Mouse (Mus musculus) lung, postnatal 36 days (tissue): ENCODE results near the gene Gtf3c6.

Experiments used
- DNase-seq: peaks from one replicate; pipeline ENCODE4 v3.0.0; 2022; ENCODE audit warnings: mixed read lengths

The Gtf3c6 gene

GRCm38 (mm10) chr10:40257414-40258255, at the start of gene Gtf3c6:
TSS of gene Gtf3c6 (minus strand) at chr10:40258108.
- DNase-seq = peak; percentile 96

DNA sequence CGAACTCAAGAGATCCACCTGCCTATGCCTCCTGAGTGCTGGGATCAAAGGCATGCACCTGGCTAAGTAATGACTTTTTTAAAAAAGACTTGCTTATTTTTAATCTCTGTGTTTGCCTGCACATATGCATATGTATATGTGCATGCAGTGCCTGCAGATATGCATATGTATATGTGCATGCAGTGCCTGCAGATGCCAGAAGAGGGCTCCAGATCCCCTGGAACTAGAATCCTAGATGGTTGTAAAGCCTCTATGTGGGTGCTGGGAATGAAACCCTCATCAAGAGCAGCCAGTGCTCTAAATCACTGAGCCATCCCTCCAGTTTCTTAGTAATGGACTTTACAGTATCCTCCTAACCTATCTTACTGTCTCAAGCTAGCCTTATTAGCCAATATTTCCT, 48.1 kb upstream of the Gtf3c6 start:
- DNase-seq = no peak

DNA sequence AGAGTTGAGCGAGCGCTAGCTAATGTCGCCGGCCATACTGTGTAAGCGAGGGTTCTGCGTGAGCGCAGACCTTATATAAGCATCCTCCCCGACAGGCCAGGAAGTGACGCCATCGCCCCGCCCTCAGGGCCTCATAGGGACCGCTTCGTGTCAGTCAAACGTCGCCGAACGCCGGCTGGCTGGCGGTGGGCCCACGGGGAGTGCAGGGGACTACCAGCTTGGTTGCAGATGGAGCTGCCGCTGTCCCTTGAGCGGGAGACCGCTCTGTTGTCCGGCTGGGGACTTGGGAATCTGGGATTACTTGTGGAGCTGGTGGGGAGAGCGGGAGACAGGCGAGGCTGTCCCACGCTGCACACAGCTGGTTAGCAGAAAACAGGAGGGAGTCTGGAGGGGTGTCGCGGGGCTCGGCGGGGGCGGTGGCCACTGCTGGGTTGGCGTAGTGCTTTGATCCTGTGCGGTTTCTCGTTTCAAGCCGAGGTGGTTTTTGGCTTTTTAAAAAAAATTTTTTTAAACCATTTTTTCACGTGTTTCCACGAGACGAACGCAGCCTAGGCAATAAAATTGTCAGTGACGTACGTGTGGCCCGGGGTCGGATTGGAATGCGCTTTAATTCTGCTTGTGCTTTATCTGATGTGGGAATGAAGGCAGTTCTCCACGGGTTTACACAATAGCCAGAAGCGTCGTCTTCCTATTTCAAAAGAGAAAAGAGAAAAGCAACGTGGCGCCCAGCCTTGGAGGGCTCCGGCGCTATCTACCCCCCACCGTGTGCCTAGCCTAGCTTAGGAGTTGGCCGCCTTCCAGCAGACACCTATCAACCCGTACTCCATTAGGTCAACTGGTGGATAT, 44.5 kb upstream of the Gtf3c6 start, which contains the start of gene Amd1:
TSS of gene Amd1 (minus strand) at position 47 of the 846 bp plus-strand sequence.
- peak; percentile 100 for DNase-seq

DNA sequence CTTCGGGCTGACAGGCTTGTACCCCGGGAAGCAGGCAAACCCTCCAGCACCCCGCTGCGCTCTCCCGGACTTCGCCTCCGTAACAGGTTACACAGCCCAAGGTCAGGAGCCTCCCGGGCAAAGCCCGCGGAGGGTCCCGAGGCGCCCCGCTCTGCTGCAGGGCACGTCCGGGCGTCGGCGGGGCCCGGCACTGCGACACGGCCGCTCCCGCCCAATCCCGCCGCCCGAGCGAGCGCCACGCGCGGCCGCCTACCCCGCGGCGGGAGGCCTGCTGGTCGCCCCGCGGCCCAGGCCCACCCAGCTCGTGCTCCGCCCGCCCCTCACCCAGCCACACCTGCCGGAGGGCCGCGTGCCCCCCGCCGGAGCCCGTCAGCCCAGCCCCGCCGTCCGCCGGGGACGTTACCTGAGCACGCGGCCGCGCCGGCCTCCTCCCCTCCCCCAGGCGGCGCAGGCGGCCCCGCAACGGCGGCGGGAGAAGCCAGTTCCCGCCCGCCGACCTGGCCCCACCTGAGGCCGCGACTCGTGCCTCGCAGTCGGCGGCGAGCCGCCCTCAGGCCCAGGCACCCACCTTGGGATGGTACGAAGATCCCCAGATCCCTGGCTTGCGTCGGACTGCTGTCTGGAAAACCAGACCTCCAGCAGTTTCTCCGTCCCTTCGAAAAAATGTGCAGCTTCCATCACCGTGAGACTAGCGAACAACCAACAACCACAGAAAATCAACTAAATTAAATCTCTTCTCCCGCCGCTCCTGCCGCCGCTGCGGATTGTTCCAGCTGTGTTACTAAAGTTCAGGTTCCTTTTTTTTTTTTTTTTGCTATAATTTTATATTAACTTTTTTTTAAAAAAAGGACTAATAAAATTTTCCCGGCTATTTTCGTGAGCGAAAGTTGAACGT, 43.5 kb upstream of the Gtf3c6 start:
- DNase-seq = peak; percentile 17

GRCm38 (mm10) chr10:40300648-40301171, 42.8 kb upstream of the Gtf3c6 start:
- peak; percentile 90 for DNase-seq

DNA sequence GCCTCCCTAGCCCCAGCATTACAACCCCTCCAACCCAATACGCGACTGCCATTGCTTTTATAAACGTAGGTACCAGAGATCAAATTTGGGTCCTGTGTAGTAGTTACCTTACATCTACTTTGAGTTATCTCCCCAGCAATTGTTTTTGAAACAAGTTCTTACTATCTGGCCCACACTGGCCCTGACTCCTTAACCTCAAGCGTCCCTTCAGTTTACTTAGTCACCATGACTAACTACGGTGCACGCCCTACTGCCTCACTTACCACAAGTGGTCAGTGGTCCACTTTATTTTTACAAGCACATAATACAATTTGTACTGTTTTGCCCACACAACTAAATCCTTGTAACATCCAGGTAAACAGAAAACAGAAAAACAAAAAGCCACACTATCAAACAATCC, 34.7 kb upstream of the Gtf3c6 start:
- no peak for DNase-seq

GRCm38 (mm10) chr10:40286767-40287166, 28.9 kb upstream of the Gtf3c6 start:
- no peak for DNase-seq

- DNase-seq = no peak
Observed at GRCm38 (mm10) chr10:40285571-40285970, 27.7 kb upstream of the Gtf3c6 start.

GRCm38 (mm10) chr10:40284997-40285396, 27.1 kb upstream of the Gtf3c6 start:
- DNase-seq = no peak

- no peak for DNase-seq
Observed at GRCm38 (mm10) chr10:40284179-40284831, 26.4 kb upstream of the Gtf3c6 start.

GRCm38 (mm10) chr10:40283636-40284035, 25.7 kb upstream of the Gtf3c6 start:
- no peak for DNase-seq

DNA sequence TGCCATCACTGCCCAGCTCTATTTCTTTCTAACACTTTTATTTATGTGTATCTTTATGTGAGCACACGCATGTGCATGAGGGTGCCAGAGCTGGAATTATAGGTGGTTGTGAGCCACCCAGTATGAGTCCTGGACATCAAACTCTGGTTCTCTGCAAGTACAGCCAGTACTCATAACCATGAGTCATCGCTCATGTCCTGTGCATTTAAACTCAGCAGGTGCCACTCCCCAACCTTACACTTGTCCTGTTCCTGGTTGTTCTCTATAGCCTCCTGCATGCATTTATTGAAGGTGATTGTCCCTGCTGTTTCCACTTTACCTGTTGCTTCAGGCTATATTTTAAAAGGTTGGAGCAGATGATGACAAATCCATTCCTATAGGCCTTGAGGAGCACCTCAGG, 23.7 kb upstream of the Gtf3c6 start:
- no peak for DNase-seq

- no peak for DNase-seq
Observed at GRCm38 (mm10) chr10:40278317-40278716, 20.4 kb upstream of the Gtf3c6 start.

DNA sequence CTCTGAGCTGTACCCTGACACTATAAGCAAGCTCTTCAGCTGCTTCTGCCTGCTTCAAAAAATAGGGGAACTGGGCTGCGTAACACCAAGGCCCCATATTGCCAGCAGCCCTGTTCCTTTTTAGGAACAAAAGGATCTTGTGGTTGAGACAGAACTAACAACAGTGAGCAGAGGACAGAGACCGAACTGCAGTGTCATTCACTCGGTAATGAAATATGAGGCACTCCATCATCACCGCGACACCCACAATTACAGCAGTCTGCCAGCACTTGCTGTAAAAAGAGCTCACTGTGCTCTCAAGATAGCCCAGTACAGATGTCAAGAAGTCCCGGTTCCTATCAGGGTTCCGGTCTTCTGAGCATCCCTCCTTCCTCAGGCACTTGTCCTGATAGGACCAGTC, 18.1 kb upstream of the Gtf3c6 start:
- DNase-seq = peak; percentile 21

DNA sequence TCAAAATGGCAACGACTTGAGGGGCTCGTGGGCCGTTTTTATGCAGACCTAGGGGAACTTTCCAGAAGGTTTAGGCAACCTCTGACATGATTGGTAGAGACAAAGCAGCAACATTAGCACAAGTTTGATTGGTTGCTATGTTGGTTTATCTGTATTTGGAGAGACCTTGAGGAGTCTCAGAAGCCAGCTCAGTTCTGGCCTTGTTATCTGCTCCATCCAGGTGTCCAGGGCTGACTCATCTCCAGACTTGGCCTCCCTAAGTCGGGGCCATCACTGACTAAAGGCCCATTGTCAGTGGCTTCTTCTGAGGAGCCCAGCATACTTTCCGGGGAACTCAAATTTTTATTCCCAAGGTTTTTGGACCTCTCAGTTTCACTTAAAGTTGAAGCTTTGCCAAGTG, 16.0 kb upstream of the Gtf3c6 start:
- no peak for DNase-seq

GRCm38 (mm10) chr10:40271216-40271615, 13.3 kb upstream of the Gtf3c6 start:
- no peak for DNase-seq

- no peak for DNase-seq
Observed at GRCm38 (mm10) chr10:40264920-40265319, 7.0 kb upstream of the Gtf3c6 start.

DNA sequence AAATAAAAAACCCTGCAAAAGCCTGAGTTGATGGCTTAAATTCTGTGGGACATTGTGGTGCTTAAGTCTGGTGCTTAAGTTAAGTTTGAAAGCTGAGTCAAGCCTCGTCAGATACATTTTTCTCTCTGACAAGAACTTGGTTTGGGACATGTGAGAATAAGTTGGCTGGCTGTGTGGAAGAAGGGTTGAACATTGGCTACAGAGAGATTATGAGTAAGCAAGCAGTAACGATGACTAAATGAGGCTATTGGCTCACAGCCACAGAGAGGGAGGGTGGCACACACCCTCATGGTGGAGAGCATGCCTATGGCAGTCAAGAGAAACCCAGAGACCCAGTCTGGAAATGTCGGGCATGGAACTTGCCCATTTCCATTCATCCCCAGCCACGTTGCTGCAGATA, 5.8 kb upstream of the Gtf3c6 start:
- DNase-seq = no peak

- peak; percentile 26 for DNase-seq
Observed at GRCm38 (mm10) chr10:40262200-40262599, 4.3 kb upstream of the Gtf3c6 start.

GRCm38 (mm10) chr10:40260305-40260704, 2.4 kb upstream of the Gtf3c6 start:
- no peak for DNase-seq

DNA sequence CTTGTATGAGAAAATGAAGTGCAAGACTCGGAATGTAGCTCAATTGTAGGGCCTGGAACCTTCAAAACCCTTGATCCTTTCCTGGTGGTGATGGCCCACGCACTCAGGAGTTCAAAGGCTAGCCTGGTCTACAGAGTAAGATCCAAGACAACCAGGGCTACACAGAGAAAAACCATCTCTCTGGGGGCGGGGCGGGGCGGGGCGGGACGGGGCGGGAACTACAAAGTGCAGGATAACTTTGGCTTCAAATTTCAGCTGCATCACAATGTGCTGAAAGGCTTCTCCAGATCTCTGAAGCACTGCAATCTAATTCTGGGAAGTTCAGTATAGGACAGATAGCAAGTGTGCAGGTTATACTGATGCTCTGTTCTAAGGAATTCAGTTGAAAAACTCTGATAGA, 1.6 kb upstream of the Gtf3c6 start:
- DNase-seq = no peak

DNA sequence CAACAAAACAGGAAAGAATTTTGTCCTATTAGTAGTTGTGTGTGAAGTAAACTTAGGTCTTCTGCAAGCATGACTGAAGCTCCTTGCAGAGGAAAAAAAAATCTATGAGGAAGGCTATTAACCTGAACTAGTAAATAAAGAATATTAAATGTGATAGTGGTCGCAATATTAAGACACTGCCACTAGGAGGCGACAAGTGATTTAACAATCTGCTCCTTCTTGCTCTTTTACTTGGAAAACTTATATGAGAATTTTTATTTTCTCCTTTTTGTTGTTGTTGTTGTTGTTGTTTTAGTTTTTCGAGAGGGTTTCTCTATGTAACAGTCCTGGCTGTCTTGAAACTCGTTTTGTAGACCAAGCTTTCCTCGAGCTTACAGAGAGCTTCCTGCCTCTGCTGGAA, 1.1 kb upstream of the Gtf3c6 start:
- DNase-seq = peak; percentile 83
